Mouse (Mus musculus): ENCODE results near the gene Mettl14.
"Not testable (repeated sequence)": the region's sequence is repeated elsewhere in the genome, so short reads cannot be mapped to it uniquely, and the experiment has no call there.

The Mettl14 gene

GRCm38 (mm10) chr3:123366820-123367219 lies 19.1 kb downstream of the Mettl14 start:
- not testable (repeated sequence) for DNase-seq (ENCODE audit: extremely low spot score, low spot score)

DNA sequence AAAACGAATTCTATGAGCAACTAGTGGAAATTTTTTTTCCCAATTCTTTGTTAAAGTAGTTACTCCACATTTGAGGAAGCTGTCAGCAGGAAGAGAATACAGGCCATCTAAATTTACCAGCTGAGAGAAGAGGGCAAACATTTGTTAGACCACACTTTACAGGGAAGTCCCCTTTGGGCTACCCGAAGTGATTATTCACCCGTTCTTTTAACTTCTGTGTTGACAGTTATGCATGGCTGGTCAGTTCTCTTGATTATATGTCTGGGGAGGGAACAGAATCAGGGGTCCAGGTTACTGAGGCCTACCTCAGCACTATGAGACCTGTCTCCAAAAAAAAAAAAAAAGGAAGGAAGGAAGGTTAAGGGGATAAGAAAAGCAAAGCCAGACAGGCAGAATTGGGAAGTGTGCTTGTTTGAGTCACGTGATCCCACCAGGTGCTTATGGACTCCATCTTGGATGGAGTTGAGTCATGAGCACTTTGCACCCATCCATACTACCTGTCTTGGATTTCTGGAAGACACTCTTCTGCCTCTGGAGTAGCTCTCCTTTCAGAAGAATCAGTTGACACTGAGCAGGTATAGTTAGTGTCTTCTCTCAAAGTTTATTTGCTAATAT lies 29.4 kb downstream of the Mettl14 start:
- DNase-seq (ENCODE audit: extremely low spot score, low spot score) = no peak

- DNase-seq (ENCODE audit: extremely low spot score, low spot score) = no peak
Observed at GRCm38 (mm10) chr3:123354388-123354787, 31.5 kb downstream of the Mettl14 start.

DNA sequence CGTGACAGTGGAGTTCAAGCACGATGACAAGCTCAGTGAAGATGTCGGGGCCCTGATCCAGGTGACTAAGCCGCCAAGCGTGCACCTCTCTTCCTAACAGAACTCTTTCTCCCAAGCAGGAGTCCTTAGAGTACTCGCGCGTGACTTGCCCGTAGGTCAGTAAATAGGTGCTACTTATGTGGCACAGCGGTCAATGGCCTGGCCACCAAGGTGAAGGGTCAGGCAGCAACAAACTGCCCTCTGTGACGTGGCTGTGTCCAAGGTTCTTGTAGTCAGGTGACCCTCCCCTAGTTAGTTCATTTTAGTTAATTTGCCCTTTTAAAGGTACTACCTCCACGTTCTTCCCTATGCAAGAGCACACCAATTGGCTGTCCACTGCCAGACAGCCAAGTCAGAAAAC lies 32.2 kb downstream of the Mettl14 start:
- DNase-seq (ENCODE audit: extremely low spot score, low spot score) = no peak

DNA sequence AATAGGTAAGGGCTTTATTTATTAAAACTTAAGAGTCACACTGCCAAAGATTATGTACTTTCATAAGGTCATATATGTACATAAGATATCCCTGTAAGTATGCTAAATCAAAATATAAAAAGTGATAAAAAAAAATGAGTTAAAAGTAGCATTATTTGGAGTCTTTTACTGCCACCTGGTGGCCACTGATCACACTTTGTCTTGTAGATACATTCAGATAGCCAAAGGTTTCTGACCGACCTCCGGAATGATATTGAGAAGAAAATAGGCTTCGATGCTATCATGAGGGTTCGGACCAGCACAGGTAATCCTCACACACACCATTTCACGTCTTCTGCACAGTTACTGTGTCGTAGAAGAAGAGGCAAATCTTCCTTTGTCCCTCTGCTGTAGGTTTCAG lies 32.7 kb downstream of the Mettl14 start:
- DNase-seq (ENCODE audit: extremely low spot score, low spot score) = no peak

GRCm38 (mm10) chr3:123351519-123351918 lies 34.4 kb downstream of the Mettl14 start:
- DNase-seq (ENCODE audit: extremely low spot score, low spot score) = no peak

GRCm38 (mm10) chr3:123350602-123351001 lies 35.3 kb downstream of the Mettl14 start:
- DNase-seq (ENCODE audit: extremely low spot score, low spot score) = no peak

DNA sequence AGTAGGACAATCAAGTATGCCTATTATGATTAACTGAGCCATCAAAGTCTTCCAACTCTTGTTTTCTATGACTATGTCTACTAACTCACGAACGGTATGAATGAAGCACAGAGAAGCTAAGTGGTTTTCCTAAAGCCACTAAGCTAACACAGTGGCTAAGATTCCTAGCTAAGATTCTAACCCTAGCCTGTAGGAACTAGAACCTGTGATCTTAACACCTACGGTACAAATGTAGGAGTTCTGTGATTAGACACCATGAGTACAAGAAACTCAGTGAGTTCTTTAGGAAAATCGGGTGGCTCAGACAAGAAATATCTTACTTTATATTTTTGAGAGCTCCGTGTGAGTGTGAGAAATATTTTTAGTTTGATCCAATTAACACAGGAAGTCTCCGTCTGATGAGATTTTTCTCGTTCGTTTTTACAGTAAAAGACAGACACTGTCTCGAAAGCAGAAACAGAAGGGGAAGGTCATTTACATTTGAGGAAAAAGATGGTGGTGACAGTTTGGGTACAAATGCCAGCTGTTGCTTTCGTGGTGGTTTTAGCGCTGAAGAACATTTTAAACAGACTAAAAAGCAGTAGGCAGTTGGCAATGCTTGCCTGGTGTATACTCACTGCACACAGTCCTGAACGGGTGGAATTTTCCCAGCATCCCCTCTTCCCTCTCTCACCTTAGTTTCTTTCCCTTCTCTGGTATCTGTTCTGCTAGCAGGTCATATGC lies 37.7 kb downstream of the Mettl14 start:
- no peak for DNase-seq (ENCODE audit: extremely low spot score, low spot score)

DNA sequence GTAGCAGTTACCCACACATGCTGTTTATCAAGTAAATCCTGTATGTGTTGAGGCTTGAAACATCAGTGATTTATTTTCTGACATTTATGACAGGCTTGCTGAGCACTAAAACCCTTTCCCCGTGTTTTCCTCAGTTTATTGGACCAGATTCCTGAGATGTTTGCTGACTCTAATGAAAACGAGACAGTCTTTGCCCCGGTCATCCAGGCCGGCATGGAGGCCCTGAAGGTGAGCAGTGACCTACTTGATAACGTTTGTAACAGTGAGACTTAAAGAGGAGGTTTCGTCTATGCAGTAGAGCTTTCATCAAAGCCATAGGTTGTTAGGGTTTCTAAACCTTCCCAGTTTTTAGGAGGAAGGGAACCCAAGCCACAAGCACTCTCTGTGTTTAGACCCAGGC lies 42.2 kb downstream of the Mettl14 start:
- DNase-seq (ENCODE audit: extremely low spot score, low spot score) = no peak

DNA sequence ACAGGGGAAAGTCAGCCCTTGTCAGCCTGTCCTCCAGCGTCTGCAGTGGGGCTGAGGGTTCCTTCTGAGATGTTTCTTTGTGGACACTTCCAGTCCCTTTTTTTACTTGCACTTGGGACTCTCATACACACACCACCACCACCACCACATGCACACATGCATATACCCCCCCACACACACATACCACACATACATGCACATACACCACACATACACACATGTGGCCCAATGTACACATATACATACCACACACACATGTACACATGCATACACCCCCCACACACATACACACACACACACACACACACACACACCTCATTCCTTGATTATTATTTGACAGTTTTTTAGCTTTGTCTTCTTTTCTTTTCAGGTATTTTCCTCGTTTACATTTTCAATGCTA lies 44.9 kb downstream of the Mettl14 start:
- DNase-seq (ENCODE audit: extremely low spot score, low spot score) = no peak

- no peak for DNase-seq (ENCODE audit: extremely low spot score, low spot score)
Observed at GRCm38 (mm10) chr3:123338666-123339195, 47.2 kb downstream of the Mettl14 start.

- no peak for DNase-seq (ENCODE audit: extremely low spot score, low spot score)
Observed at GRCm38 (mm10) chr3:123337853-123338252, 48.1 kb downstream of the Mettl14 start.

- no peak for DNase-seq (ENCODE audit: extremely low spot score, low spot score)
Observed at GRCm38 (mm10) chr3:123336951-123337350, 49.0 kb downstream of the Mettl14 start.

GRCm38 (mm10) chr3:123336455-123336854 lies 49.5 kb downstream of the Mettl14 start:
- no peak for DNase-seq (ENCODE audit: extremely low spot score, low spot score)

DNA sequence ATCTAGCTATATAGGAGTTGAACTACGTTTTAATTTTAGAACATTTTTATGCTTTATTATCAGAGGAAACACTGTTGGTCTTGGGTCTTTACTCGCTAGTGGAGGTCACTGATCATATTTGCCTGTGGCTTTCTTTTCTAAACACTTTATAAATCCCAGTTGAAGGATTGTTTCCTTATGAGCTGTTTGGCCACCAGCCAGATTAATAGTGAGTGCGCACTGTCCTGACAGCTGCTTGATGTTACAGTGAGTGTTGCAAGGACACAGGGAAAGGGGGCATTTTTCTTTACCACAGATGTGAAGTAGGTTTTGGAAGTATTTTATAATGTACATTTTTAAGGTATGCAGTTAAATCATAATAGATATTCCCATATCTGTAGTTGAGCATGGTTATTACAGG lies 50.4 kb downstream of the Mettl14 start:
- no peak for DNase-seq (ENCODE audit: extremely low spot score, low spot score)

DNA sequence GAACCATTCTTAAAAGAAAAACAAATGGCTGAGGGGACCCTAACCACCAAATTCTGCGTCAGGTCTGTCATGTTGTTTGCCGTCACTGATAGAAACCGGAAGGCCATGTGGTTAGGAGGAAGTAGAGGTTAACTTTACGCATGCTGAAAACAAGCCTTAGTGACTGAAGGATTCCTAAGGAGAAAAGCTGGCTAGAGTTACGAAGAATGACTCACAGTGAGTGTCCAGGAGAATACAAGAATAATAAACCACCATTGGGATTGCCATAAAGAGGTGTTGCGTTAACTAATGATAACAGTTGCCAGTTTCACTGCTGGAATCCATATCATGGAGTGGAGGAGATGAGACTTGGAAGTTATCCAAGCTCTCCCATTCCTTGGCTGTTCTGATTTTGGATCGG lies 51.0 kb downstream of the Mettl14 start:
- no peak for DNase-seq (ENCODE audit: extremely low spot score, low spot score)

DNA sequence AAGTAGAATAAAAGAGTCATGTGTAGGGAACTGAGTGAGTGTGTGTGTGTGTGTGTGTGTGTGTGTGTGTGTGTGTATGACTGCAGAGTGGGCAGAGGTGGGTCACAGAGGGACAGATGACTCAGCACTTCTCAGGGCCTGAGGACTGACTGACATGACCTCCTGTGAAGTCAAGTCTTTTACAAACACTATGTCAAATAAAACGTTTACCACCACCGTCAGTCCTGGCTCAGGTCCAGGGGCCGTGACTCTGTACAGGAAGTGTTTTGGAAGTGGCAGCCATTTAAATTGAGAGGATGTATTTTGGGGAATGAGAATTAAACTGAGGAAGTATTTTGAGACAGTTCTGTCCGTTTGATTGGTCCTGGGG lies 52.9 kb downstream of the Mettl14 start:
- DNase-seq (ENCODE audit: extremely low spot score, low spot score) = no peak

DNA sequence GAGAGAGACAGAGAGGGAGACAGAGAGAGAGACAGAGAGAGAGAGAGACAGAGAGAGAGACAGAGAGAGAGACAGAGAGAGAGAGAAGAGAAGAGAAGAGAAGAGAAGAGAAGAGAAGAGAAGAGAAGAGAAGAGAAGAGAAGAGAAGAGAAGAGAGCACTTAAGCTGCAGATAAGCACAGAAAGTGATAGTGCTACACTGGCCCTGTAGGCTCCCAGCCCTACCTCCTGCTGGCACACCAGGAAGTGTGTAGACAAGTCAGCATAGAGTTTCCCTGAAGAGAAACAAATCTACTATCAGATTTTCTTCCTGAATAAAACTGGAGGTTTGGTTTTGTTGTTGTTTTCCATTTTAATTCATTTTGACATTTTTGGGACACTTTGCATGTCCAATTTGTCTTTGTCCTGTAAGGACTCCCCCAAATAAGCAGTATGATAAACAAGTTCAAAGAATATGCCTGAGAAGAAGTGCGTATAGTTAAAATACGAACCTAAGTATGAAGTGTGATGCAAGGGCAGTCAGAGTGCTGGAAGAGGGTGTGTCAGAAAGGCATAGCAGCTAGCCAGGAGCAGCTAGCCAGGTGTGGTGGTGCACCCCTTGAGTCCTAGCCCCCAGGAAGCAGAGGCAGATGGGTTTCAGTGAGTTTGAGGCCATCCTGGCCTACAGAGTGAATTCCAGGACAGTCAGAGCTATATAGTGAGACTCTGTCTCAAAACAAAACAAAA lies 53.4 kb downstream of the Mettl14 start:
- DNase-seq (ENCODE audit: extremely low spot score, low spot score) = no peak

DNA sequence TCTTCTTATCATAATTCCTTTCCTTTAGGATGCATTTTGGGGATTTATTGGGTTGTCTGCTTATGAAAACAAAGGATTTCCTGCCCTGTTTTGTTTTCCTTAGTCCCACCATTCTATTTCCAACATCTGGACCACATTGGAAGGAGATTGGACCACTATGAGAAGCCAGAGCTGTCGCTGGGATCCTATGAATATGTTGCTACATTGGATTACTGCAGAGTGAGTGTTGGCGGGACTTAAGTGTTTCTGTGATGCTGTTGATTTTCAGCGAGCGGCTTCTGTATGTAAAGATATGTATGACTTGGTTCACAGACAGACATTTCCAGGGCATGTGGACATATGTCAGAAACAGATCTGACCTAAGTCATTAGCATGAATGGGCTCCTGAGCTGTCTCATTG lies 55.7 kb downstream of the Mettl14 start:
- DNase-seq (ENCODE audit: extremely low spot score, low spot score) = no peak

GRCm38 (mm10) chr3:123329251-123329650 lies 56.7 kb downstream of the Mettl14 start:
- DNase-seq (ENCODE audit: extremely low spot score, low spot score) = no peak

- DNase-seq (ENCODE audit: extremely low spot score, low spot score) = no peak
Observed at GRCm38 (mm10) chr3:123324326-123324725, 61.6 kb downstream of the Mettl14 start.

DNA sequence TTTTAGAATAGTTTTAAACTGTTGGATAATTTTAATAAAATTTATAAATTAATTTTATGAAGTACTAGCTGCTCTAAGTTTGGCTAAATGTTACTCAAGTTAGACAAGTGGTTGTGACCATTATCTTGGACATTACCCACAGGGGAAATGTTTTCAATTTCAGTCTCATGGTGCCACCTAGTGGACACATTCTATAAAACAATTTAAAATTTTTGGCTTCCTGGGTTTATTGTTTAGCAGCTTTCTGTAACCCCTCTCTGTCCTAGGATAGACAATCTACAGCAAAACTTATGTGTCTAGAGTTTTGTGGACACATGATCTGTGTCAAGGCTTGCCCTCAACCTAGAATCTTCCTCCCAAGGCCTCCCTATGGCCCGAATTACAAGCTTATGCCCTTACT lies 63.8 kb downstream of the Mettl14 start:
- no peak for DNase-seq (ENCODE audit: extremely low spot score, low spot score)
